Mouse (Mus musculus): Measurements from ENCODE around the gene Mab21l1. TPM values are rescaled to one million over a fixed set of nuclear protein-coding genes. Genes with fewer than 3 reads are reported as not detected.

Mab21l1 gene
- total RNA-seq (2023; ENCODE audit: inconsistent age), result not detected in 4 replicates

DNA sequence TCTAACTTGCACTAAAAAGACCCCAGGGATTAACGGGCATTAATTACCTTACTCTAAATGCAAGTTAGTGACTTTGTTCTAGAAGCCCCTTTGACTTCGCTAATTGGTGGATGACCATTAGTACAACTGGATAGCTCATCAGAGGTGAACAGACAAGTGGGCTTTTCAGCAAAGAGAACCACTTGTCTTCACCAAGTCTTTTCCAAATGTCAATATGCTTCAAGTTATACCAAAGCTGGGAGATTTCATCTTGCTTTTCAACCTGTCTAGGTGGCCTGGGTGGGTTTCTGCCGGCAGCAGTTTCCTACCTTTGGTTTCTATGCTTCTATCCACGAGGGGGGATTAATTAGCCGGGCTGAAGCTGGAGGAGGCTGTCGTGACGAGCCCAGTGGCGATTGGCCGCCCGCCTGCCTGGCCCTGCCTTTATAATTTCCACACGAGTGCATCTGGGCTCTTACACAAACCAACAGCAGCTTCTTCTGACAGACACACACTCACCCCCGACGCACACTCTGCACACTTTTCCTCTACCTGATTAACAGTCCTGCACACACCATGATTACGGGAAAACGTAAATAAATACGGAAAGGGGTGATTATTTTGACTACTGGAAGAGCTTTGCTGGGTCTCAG is at the start of gene Mab21l1:
Mab21l1 (plus strand) TSS at position 455 of the 632 bp plus-strand sequence.

